Mouse (Mus musculus) lung, embryonic 16.5 days (tissue): ENCODE measurements at regions not wholly inside any gene's neighbourhood (a gene's known extent, or its start where the extent isn't known, plus 50 kb on each side); places are given as distances from the start of the nearest gene placed in this dataset.

Source experiments
- ATAC-seq: fragments of 200-750 bp; cut with Nextera tagmentation; 2 replicates; pipeline ENCODE4 v1.8.0; 2017; ENCODE audit warnings: low read depth, mild to moderate bottlenecking, moderate library complexity
- H3K27ac ChIP-seq: fragments of 300-500 bp; sonication (generic); 2 replicates; pipeline ENCODE4 v1.5.1; 2014; ENCODE audit warnings: mild to moderate bottlenecking, control low read depth, low read length
- H3K27me3 ChIP-seq: fragments of 300-500 bp; sonication (generic); 2 replicates; pipeline ENCODE4 v1.6.1; 2014; ENCODE audit warnings: low read depth, low read length, mixed read lengths; ENCODE audit not compliant: control insufficient read depth, insufficient read depth
- H3K36me3 ChIP-seq: fragments of 300-500 bp; sonication (generic); 2 replicates; pipeline ENCODE4 v1.6.1; 2014; ENCODE audit warnings: low read length; ENCODE audit not compliant: control insufficient read depth, insufficient read depth
- H3K4me1 ChIP-seq: fragments of 300-500 bp; sonication (generic); replicated peaks from 2 replicates; pipeline ENCODE4 v1.6.1; 2014; ENCODE audit warnings: low read length, mixed read lengths; ENCODE audit not compliant: control insufficient read depth, insufficient read depth
- H3K4me2 ChIP-seq: fragments of 300-500 bp; sonication (generic); 2 replicates; pipeline ENCODE4 v1.6.1; 2014; ENCODE audit warnings: low read depth, low read length, control low read depth
- H3K4me3 ChIP-seq: fragments of 300-500 bp; sonication (generic); 2 replicates; pipeline ENCODE4 v1.5.1; 2014; ENCODE audit warnings: mild to moderate bottlenecking, low read length, control low read depth
- H3K9ac ChIP-seq: fragments of 300-500 bp; sonication (generic); 2 replicates; pipeline ENCODE4 v1.6.1; 2014; ENCODE audit warnings: low read length, control low read depth
- H3K9me3 ChIP-seq: fragments of 300-500 bp; sonication (generic); 2 replicates; pipeline ENCODE4 v1.6.1; 2016; ENCODE audit warnings: low read length; ENCODE audit not compliant: control insufficient read depth
- WGBS: fragments of 180-500 bp; shearing (Covaris S2); extraction: QIAGEN DNeasy Blood & Tissue Kit; methylation state at CpG from one replicate; pipeline ENCODE4 v1.1.7; 2014; 5-methylcytosine and 5-hydroxymethylcytosine counted together

DNA sequence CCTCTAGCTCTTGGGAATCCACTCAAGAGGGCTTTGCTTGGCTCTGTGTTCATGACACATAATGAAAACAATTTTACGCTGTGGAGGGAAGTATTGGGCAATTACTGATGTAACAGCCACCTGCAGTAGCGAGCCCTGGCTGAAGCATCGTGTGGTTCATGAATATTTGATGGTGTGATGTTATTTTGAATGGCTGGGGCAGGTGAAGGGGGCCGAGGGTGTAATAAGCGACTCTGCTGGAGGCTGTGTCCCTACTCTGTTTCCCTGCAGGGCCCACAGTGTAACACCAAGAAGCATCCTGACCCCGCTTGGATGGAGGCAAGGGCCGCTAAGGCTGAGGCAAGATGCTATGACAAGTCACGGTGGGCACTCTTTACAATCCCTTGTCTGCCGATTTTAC, 184.6 kb upstream of the Sp8 start:
- H3K27me3 ChIP-seq, result peaks cover 4% of the 10 kb centered on the region
- H3K9ac ChIP-seq, result no peak overlapping the region
- H3K4me1 ChIP-seq, result no peaks in the 10 kb centered on the region
- no peak overlapping the region for H3K4me2 ChIP-seq
- no peak overlapping the region for H3K27ac ChIP-seq
- WGBS, result 35% methylated on average over 9 of the region's 9 CpGs
- no peaks in the 10 kb centered on the region for H3K9me3 ChIP-seq
- no peaks in the 10 kb centered on the region for H3K36me3 ChIP-seq
- H3K4me3 ChIP-seq, result no peak overlapping the region
- ATAC-seq, result no peak

DNA sequence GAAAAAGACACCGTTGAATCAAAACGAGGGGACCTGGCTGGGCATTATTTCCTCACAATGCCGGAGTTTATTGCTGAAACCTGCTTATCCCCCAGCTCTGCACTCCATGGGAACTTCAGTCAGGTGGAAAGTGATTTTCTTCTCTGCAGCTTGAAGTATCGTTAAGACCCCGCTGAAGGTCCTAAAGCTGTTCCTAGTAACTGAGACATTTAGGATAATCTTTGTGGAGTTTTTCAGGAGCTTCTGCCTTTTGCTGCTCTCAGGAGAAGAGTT, 185.0 kb upstream of the Sp8 start:
- Histone ChIP-seq H3K27me3 (peaks cover 4% of the 10 kb centered on the region), H3K27ac (no peak overlapping the region), H3K9me3 (no peaks in the 10 kb centered on the region), H3K9ac (no peak overlapping the region), H3K4me3 (no peak overlapping the region), H3K4me1 (no peaks in the 10 kb centered on the region), H3K4me2 (no peak overlapping the region), H3K36me3 (no peaks in the 10 kb centered on the region)
- ATAC-seq, result no peak
- WGBS, result 12% methylated on average over 5 of the region's 5 CpGs

DNA sequence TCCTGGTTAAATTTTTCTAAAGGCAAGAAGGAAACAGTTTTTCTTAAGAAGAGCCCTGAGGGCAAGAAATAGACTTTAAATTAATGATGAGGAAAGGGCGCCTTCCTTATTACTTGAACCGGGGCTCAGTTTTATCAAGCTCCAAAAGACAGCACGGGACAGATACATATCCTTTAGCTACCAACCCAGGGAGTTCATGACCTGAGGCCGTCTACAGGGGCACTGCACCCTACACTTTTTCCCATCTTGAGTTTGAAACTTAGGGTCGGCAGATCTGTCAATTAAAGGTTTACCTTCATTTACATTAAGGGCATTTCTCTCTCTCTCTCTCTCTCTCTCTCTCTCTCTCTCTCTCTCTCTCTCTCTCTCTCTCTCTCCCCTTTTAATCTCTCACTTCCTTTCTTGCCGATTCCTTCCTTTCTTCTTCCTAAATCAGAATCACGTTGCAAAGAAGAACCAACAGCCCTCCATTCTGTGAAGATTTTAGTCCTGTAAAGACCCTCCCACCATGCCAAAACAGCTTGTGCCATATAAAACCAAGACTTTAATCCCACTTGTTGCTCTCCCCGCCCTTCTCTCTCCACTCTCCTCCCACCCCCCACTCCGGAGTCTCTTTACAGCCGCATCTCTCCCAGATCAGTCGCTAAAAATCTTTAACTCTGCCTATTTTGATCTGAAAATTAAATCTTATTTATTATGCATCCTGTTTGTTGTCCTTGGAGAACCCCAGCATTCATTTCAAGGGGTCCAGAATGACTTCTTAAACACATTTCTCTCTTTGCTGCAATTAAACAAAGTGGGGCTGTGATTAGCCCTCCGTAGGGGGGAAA, 185.5 kb upstream of the Sp8 start:
- ATAC-seq, result no peak
- Histone ChIP-seq H3K9ac (no peak overlapping the region), H3K4me1 (no peaks in the 10 kb centered on the region), H3K27me3 (peaks cover 4% of the 10 kb centered on the region), H3K4me2 (no peak overlapping the region), H3K4me3 (no peak overlapping the region), H3K27ac (no peak overlapping the region), H3K9me3 (no peaks in the 10 kb centered on the region), H3K36me3 (no peaks in the 10 kb centered on the region)
- WGBS, result 15% methylated on average over 12 of the region's 12 CpGs

GRCm38 (mm10) chr12:118659240-118660120, 186.6 kb upstream of the Sp8 start:
- H3K27ac ChIP-seq, result no peak overlapping the region
- no peak overlapping the region for H3K4me3 ChIP-seq
- no peaks in the 10 kb centered on the region for H3K36me3 ChIP-seq
- no peak overlapping the region for H3K9ac ChIP-seq
- WGBS, result 66% methylated on average over 14 of the region's 14 CpGs
- no peaks in the 10 kb centered on the region for H3K9me3 ChIP-seq
- no peak for ATAC-seq
- no peaks in the 10 kb centered on the region for H3K4me1 ChIP-seq
- H3K27me3 ChIP-seq, result peaks cover 4% of the 10 kb centered on the region
- no peak overlapping the region for H3K4me2 ChIP-seq

- H3K27me3 ChIP-seq, result no peaks in the 10 kb centered on the region
- H3K36me3 ChIP-seq, result no peaks in the 10 kb centered on the region
- no peak overlapping the region for H3K27ac ChIP-seq
- no peak overlapping the region for H3K4me2 ChIP-seq
- H3K4me1 ChIP-seq, result no peaks in the 10 kb centered on the region
- ATAC-seq, result no peak
- H3K9ac ChIP-seq, result no peak overlapping the region
- H3K9me3 ChIP-seq, result no peaks in the 10 kb centered on the region
- 48% methylated on average over 4 of the region's 4 CpGs for WGBS
- H3K4me3 ChIP-seq, result no peak overlapping the region
These were observed 195.5 kb upstream of the Sp8 start for GRCm38 (mm10) chr12:118650483-118651160.

DNA sequence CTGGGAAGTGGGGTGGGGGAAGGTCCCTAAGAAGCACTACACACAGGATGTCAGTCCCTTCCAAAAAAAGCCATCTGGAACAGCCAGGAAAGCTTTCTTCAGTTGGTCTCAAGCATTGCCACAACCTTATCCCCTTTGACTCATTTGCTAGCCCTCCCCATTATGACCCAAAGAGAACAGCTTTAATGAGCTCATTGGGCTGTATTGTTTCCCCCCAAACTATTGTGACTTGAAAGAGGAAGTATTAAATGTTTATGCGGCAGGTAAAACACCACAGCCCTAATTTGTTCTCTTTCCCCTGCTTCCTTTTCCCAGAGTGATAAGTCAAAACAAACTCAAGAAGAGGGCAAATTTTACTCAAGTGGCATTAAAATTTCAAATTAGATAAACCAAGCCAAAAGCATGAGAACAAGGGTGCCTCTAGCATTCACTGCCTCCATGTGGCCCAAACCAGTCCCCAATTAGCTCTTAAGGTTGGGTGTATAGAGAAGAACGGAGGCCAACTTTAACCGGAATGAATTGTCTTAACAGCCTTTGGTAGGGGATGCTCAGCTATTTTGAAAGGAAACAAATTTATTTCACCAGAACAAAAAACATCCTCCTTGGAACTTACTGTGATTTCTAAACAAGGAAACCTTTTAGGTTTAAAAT, 196.7 kb upstream of the Sp8 start:
- 80% methylated on average over 3 of the region's 3 CpGs for WGBS
- ATAC-seq, result no peak

GRCm38 (mm10) chr12:118648673-118649072, 197.5 kb upstream of the Sp8 start:
- Histone ChIP-seq H3K4me3 (no peak overlapping the region), H3K4me1 (no peaks in the 10 kb centered on the region), H3K27ac (no peak overlapping the region), H3K9ac (no peak overlapping the region), H3K4me2 (no peak overlapping the region), H3K27me3 (no peaks in the 10 kb centered on the region), H3K36me3 (no peaks in the 10 kb centered on the region), H3K9me3 (no peaks in the 10 kb centered on the region)
- no peak for ATAC-seq

More for the DNA sequence above, 196.7 kb upstream of the Sp8 start:
- H3K36me3 ChIP-seq, result no peaks in the 10 kb centered on the region
- no peak overlapping the region for H3K27ac ChIP-seq
- H3K9me3 ChIP-seq, result no peaks in the 10 kb centered on the region
- H3K4me1 ChIP-seq, result no peaks in the 10 kb centered on the region
- no peak overlapping the region for H3K9ac ChIP-seq
- no peaks in the 10 kb centered on the region for H3K27me3 ChIP-seq
- no peak overlapping the region for H3K4me3 ChIP-seq
- no peak overlapping the region for H3K4me2 ChIP-seq

DNA sequence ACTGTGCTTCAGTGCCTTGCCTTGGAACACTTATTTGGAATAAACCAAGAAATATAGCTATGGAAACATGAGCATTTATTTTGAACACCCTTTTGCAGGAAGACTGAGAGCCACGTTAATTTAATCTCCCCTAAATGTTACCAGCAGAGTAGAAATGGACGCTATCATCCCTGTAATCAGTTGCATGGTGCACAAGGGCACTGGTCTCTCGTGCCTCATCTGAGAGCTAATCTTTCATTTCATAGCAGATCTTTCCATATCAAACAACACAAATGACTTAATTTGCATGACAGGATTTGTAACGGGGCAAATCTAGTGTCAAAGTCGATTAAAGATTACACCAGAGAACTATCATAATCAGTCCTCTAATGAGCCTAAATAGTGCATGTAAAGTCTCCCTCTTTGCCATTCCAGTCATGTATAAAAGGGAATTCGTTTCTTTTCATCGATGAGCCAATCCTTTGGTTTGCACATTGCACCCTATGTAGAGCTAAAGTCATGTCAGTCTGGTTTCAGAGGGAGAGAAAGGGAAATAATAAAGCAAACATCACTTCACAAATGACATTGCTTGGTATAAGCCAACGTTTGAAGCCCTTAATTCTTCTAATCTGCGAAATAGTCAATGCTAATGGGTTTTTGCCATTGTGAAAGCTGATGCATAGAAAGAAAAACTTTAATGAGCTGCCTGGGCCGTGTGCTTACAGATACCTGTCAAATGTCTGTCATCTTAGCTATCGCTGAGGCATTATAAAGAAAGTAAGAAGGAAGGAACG, 198.7 kb upstream of the Sp8 start:
- H3K4me1 ChIP-seq, result no peaks in the 10 kb centered on the region
- no peak overlapping the region for H3K27ac ChIP-seq
- 56% methylated on average over 12 of the region's 12 CpGs for WGBS
- H3K27me3 ChIP-seq, result no peaks in the 10 kb centered on the region
- no peak for ATAC-seq
- no peak overlapping the region for H3K4me2 ChIP-seq
- H3K9me3 ChIP-seq, result no peaks in the 10 kb centered on the region
- no peak overlapping the region for H3K4me3 ChIP-seq
- H3K9ac ChIP-seq, result no peak overlapping the region
- no peaks in the 10 kb centered on the region for H3K36me3 ChIP-seq
